Mouse (Mus musculus) cerebellum, adult 11 months (tissue): ENCODE data around the gene Hirip3.
A peak's percentile ranks its signal among the peaks of the same experiment; 100 is the strongest.

Experiments used
- DNase-seq: peaks from one replicate; pipeline ENCODE4 v3.0.0; 2022

The Hirip3 gene

GRCm38 (mm10) chr7:126861429-126862130, at the start of gene Hirip3:
Gene Hirip3 (plus strand): TSS chr7:126861972.
- DNase-seq = peak; percentile 91

GRCm38 (mm10) chr7:126815726-126816222, 46.0 kb upstream of the Hirip3 start:
- DNase-seq = no peak

GRCm38 (mm10) chr7:126816494-126816893, 45.3 kb upstream of the Hirip3 start:
- no peak for DNase-seq

- DNase-seq = no peak
These were observed 44.2 kb upstream of the Hirip3 start for GRCm38 (mm10) chr7:126817595-126817994.

- DNase-seq = no peak
These were observed 43.0 kb upstream of the Hirip3 start for GRCm38 (mm10) chr7:126818818-126819217.

GRCm38 (mm10) chr7:126821835-126822511, 39.8 kb upstream of the Hirip3 start:
- DNase-seq = peak; percentile 86

GRCm38 (mm10) chr7:126822741-126823140, 39.0 kb upstream of the Hirip3 start:
- DNase-seq = no peak

- DNase-seq = peak; percentile 64
These were observed 38.5 kb upstream of the Hirip3 start for GRCm38 (mm10) chr7:126823202-126823711.

- DNase-seq = no peak
These were observed 37.8 kb upstream of the Hirip3 start for GRCm38 (mm10) chr7:126823940-126824339.

GRCm38 (mm10) chr7:126825403-126825802, 36.4 kb upstream of the Hirip3 start:
- no peak for DNase-seq

GRCm38 (mm10) chr7:126825952-126826351, 35.8 kb upstream of the Hirip3 start:
- DNase-seq = no peak

- DNase-seq = no peak
These were observed 30.2 kb upstream of the Hirip3 start, which contains the start of gene 4930451I11Rik for GRCm38 (mm10) chr7:126831539-126831938. Gene 4930451I11Rik (minus strand): TSS chr7:126831639.

- DNase-seq = peak; percentile 81
These were observed 29.7 kb upstream of the Hirip3 start for GRCm38 (mm10) chr7:126832036-126832598.

GRCm38 (mm10) chr7:126833294-126833693, 28.5 kb upstream of the Hirip3 start:
- no peak for DNase-seq

GRCm38 (mm10) chr7:126843276-126843675, 18.5 kb upstream of the Hirip3 start:
- no peak for DNase-seq

- DNase-seq = no peak
These were observed 16.3 kb upstream of the Hirip3 start for GRCm38 (mm10) chr7:126845516-126845915.

GRCm38 (mm10) chr7:126847116-126847420, 14.7 kb upstream of the Hirip3 start, which contains the start of gene Doc2a:
Gene Doc2a (plus strand): TSS chr7:126847416.
- DNase-seq = no peak

GRCm38 (mm10) chr7:126847421-126848398, 14.1 kb upstream of the Hirip3 start:
- DNase-seq = no peak

- DNase-seq = no peak
These were observed 13.0 kb upstream of the Hirip3 start for GRCm38 (mm10) chr7:126848794-126849193.

GRCm38 (mm10) chr7:126850161-126850560, 11.6 kb upstream of the Hirip3 start:
- DNase-seq = no peak

- DNase-seq = no peak
These were observed 10.6 kb upstream of the Hirip3 start for GRCm38 (mm10) chr7:126851192-126851591.

GRCm38 (mm10) chr7:126853454-126853853, 8.3 kb upstream of the Hirip3 start:
- DNase-seq = no peak
